Mouse (Mus musculus): ENCODE data around the gene 4933421I07Rik.

DNA sequence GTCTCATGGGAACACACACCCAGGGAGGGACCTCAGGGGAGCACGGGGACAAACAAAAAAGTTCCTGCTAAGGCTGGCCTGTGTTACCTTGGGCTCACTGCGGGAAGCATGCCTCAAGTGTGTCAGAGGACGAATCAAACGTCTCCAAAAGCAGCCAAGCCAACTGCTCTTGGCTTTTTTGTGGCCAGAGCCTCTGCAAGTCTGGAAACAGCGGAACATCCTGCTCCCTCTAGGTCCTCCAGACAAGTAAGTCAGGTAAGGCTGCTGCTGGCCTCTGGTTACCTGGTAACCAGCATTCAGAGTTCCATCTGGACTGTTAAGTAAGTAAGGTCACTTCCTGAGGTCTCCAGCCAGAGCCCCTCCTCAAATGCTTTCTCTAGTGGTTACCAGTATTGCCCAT lies at the start of gene 4933421I07Rik:
- TF ChIP-seq POLR2A (IDR thresholded peaks at IDR 0.05; ENCODE audit: insufficient read length, low read depth) (no peak), TCF12 (IDR thresholded peaks at IDR 0.05; ENCODE audit: insufficient read depth, poor library complexity, severe bottlenecking) (no peak), E2F4 (IDR thresholded peaks at IDR 0.05; ENCODE audit: insufficient read depth) (no peak), POLR2AphosphoS2 (IDR thresholded peaks at IDR 0.05; ENCODE audit: insufficient read length, low read depth) (no peak), SRF (IDR thresholded peaks at IDR 0.05; ENCODE audit: control insufficient read depth, insufficient read length, low read depth) (no peak), MYOG (IDR thresholded peaks at IDR 0.05; ENCODE audit: control insufficient read depth in 1 of 3, insufficient read depth in 1 of 3, insufficient read length in 2 of 3, low read depth in 2 of 3) (no peak), USF1 (IDR thresholded peaks at IDR 0.05; ENCODE audit: low read depth) (no peak), MAX (IDR thresholded peaks at IDR 0.05; ENCODE audit: low read depth) (no peak), TCF3 (IDR thresholded peaks at IDR 0.05; ENCODE audit: insufficient read length, low read depth) (no peak), MYOD1 (IDR thresholded peaks at IDR 0.05; ENCODE audit: control insufficient read depth in 1 of 3, insufficient read length in 2 of 3, low read depth in 2 of 3) (no peak), CEBPB (IDR thresholded peaks at IDR 0.05; ENCODE audit: insufficient read depth, poor library complexity, severe bottlenecking) (no peak), REST (IDR thresholded peaks at IDR 0.05; ENCODE audit: insufficient read depth, insufficient read length) (no peak)

All from myocyte (in vitro differentiated cells).